Mouse (Mus musculus): ENCODE results near the gene Ip6k2.

- TF ChIP-seq CTCF (IDR thresholded peaks at IDR 0.05; ENCODE audit: low read depth) (no peak), EP300 (IDR thresholded peaks at IDR 0.05; ENCODE audit: low read depth) (no peak)
Observed at GRCm38 (mm10) chr9:108797477-108797876, 13.9 kb downstream of the Ip6k2 start.

All from liver, embryonic 14.5 days (tissue).